21 mouse cellular contexts compared by ENCODE assay signal in genomic region chr4:127843421-127843820, GRCm38 (mm10).
A peak's percentile ranks its signal among the peaks of the same experiment; 100 is the strongest.
DNase-seq lines count a peak whose midpoint lies in the region; ATAC-seq and TF ChIP-seq lines count a peak whose summit lies in the region.
"Had no signal": no experiment of that assay in that cellular context is flagged by ENCODE, and none has a peak within 500 bp of the region (broad histone marks: within the 10 kb centered on the region; RNA-seq: fewer than 3 reads in every experiment).

No protein-coding gene starts in this region.

- WGBS in hindbrain, postnatal 0 days = 60% methylated on average over 7 of the region's 7 CpGs
- 77% methylated on average over 7 of the region's 7 CpGs for WGBS in hindbrain, embryonic 14.5 days
- WGBS in stomach, postnatal 0 days = 62% methylated on average over 7 of the region's 7 CpGs

- no peak overlapping the region for H3K4me3 ChIP-seq in hindbrain, postnatal 0 days (ENCODE audit: low read length)
- no peak overlapping the region for H3K4me3 ChIP-seq in hindbrain, embryonic 14.5 days (replicated peaks; ENCODE audit: low read length)
- H3K4me3 ChIP-seq in stomach, postnatal 0 days (ENCODE audit: low read depth, low read length) = no peak overlapping the region
- H3K4me3 ChIP-seq: embryonic facial prominence, embryonic 15.5 days; erythroblast, embryonic 14.5 days; forebrain, embryonic 10.5 days; heart, adult 2 months; heart, embryonic 15.5 days; hindbrain, embryonic 13.5 days had no signal

- H3K4me2 ChIP-seq in hindbrain, postnatal 0 days (ENCODE audit: low read depth, low read length) = no peak overlapping the region
- H3K4me2 ChIP-seq in hindbrain, embryonic 14.5 days (replicated peaks) = no peak overlapping the region
- H3K4me2 ChIP-seq in stomach, postnatal 0 days (replicated peaks; ENCODE audit: low read depth) = no peak overlapping the region
- H3K4me2 ChIP-seq: embryonic facial prominence, embryonic 15.5 days; heart, embryonic 11.5 days; heart, embryonic 15.5 days; hindbrain, embryonic 13.5 days had no signal

- no peaks in the 10 kb centered on the region for H3K4me1 ChIP-seq in hindbrain, postnatal 0 days (ENCODE audit: insufficient read depth, low read length)
- H3K4me1 ChIP-seq in hindbrain, embryonic 14.5 days (replicated peaks; ENCODE audit: control insufficient read depth, insufficient read depth, low read length) = no peaks in the 10 kb centered on the region
- no peaks in the 10 kb centered on the region for H3K4me1 ChIP-seq in stomach, postnatal 0 days (replicated peaks; ENCODE audit: control insufficient read depth, insufficient read depth)
- H3K4me1 ChIP-seq: embryonic facial prominence, embryonic 15.5 days; heart, embryonic 15.5 days; hindbrain, embryonic 13.5 days had no signal

- TF ChIP-seq CTCF in hindbrain, postnatal 0 days (IDR thresholded peaks at IDR 0.05; ENCODE audit: low read depth) = no peak
- no peak for TF ChIP-seq CTCF in stomach, postnatal 0 days (IDR thresholded peaks at IDR 0.05; ENCODE audit: low read depth)

- no peaks in the 10 kb centered on the region for H3K36me3 ChIP-seq in hindbrain, postnatal 0 days (ENCODE audit: insufficient read depth, low read length)
- no peaks in the 10 kb centered on the region for H3K36me3 ChIP-seq in hindbrain, embryonic 14.5 days (replicated peaks; ENCODE audit: control insufficient read depth, insufficient read depth)
- H3K36me3 ChIP-seq in stomach, postnatal 0 days (ENCODE audit: control insufficient read depth, insufficient read depth, low read length) = no peaks in the 10 kb centered on the region
- H3K36me3 ChIP-seq: embryonic facial prominence, embryonic 15.5 days; forebrain, embryonic 10.5 days; heart, embryonic 15.5 days; hindbrain, embryonic 13.5 days had no signal

- H3K9me3 ChIP-seq in hindbrain, postnatal 0 days (ENCODE audit: low read length) = no peaks in the 10 kb centered on the region
- no peaks in the 10 kb centered on the region for H3K9me3 ChIP-seq in hindbrain, embryonic 14.5 days (ENCODE audit: control insufficient read depth, low read length)
- no peaks in the 10 kb centered on the region for H3K9me3 ChIP-seq in stomach, postnatal 0 days (ENCODE audit: control insufficient read depth, low read length)
- H3K9me3 ChIP-seq: embryonic facial prominence, embryonic 15.5 days; heart, embryonic 15.5 days; hindbrain, embryonic 13.5 days had no signal

- H3K27me3 ChIP-seq in hindbrain, postnatal 0 days (ENCODE audit: insufficient read depth, low read length) = no peaks in the 10 kb centered on the region
- H3K27me3 ChIP-seq in hindbrain, embryonic 14.5 days (ENCODE audit: control insufficient read depth, insufficient read depth, low read length) = no peaks in the 10 kb centered on the region
- H3K27me3 ChIP-seq in stomach, postnatal 0 days (ENCODE audit: control insufficient read depth, insufficient read depth, low read length) = no peaks in the 10 kb centered on the region
- H3K27me3 ChIP-seq: embryonic facial prominence, embryonic 15.5 days; heart, embryonic 15.5 days; hindbrain, embryonic 13.5 days had no signal

- no peak overlapping the region for H3K27ac ChIP-seq in hindbrain, postnatal 0 days
- no peak overlapping the region for H3K27ac ChIP-seq in hindbrain, embryonic 14.5 days
- no peak overlapping the region for H3K27ac ChIP-seq in stomach, postnatal 0 days (replicated peaks)
- H3K27ac ChIP-seq: embryonic facial prominence, embryonic 15.5 days; forebrain, embryonic 10.5 days; heart, adult 2 months; heart, embryonic 15.5 days; hindbrain, embryonic 13.5 days had no signal

- ATAC-seq in hindbrain, postnatal 0 days = no peak
- ATAC-seq in hindbrain, embryonic 14.5 days (ENCODE audit: low FRiP score) = no peak
- no peak for ATAC-seq in stomach, postnatal 0 days (ENCODE audit: low FRiP score, low TSS enrichment)
- ATAC-seq: intestine, embryonic 16.5 days had no signal

- no peak for TF ChIP-seq EP300 in stomach, postnatal 0 days (optimal IDR thresholded peaks at IDR 0.05)

- no peak overlapping the region for H3K9ac ChIP-seq in hindbrain, postnatal 0 days (replicated peaks; ENCODE audit: low read length)
- no peak overlapping the region for H3K9ac ChIP-seq in hindbrain, embryonic 14.5 days
- H3K9ac ChIP-seq in stomach, postnatal 0 days (ENCODE audit: low read length) = no peak overlapping the region
- H3K9ac ChIP-seq: embryonic facial prominence, embryonic 15.5 days; heart, embryonic 15.5 days; hindbrain, embryonic 13.5 days had no signal

- peak; percentile 6 to 17 for DNase-seq in cerebellum, postnatal 36 days
- DNase-seq in cerebellum, adult 8-10 months = no peak
- peak; percentile 55 for DNase-seq in hindbrain, postnatal 0 days (ENCODE audit: low spot score)
- no peak for DNase-seq in hindbrain, embryonic 14.5 days (ENCODE audit: low spot score)
- DNase-seq in right cerebral cortex, postnatal 4 days = peak; percentile 14
- no peak for DNase-seq in right cerebral cortex, adult 2 months (ENCODE audit: low spot score in 2 of 2)
- DNase-seq in stomach, postnatal 0 days (ENCODE audit: low spot score) = no peak
- DNase-seq: adrenal gland, adult 2 months; adrenal gland, postnatal 25 days; embryo, embryonic 11 days; gastrocnemius, postnatal 10 days; heart, adult 2 months; heart, postnatal 14 days; kidney, adult 8-10 months had no signal

Comparison
In these comparisons a context has a peak if more than half of its experiments do, and no peak if none do; other contexts are left out.
1. DNase-seq: peak in cerebellum, postnatal 36 days (2 of 2), hindbrain, postnatal 0 days (single experiment) and right cerebral cortex, postnatal 4 days (single experiment); none in cerebellum, adult 8-10 months (single experiment), hindbrain, embryonic 14.5 days (single experiment), right cerebral cortex, adult 2 months (0 of 2) and stomach, postnatal 0 days (single experiment).